Mouse (Mus musculus) kidney, adult 2 months (tissue): ENCODE results near the gene Entr1.

ENCODE experiments used
- CTCF ChIP-seq: fragments of 200-500 bp; conservative IDR thresholded peaks from 2 replicates; pipeline ENCODE4 v1.5.1; 2011; ENCODE audit warnings: low read depth, mild to moderate bottlenecking, control low read depth, low read length, moderate library complexity, mixed read lengths; ENCODE audit not compliant: insufficient read depth, insufficient read length
- POLR2A ChIP-seq: fragments of 200-500 bp; IDR thresholded peaks from one replicate; pipeline ENCODE4 v1.6.1; 2011; ENCODE audit warnings: low read depth, low read length, control low read depth

DNA sequence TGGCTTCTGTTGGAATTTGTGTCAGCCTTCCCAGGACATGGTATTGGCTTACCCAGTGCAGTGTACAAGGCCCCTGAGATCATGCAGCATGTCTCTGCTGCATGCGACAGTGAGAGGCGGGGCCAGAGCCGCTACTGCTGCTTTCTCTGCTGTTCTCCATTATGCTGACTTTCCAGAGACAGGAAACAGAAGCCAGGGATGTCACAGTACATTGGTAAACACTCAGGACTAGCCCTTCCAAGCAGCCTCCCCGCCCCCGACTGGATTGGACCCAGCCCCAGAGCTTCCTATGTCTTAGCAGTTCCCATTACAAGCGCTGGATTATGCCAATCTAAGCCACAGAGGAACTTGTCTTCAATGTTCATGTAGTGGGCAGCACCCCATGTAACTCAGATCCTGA is 40.9 kb downstream of the Entr1 start:
- TF ChIP-seq POLR2A: no peak
- no peak for TF ChIP-seq CTCF
